Mouse (Mus musculus) midbrain, embryonic 14.5 days (tissue): ENCODE results near the gene Akap13. TPM values are rescaled to one million over a fixed set of nuclear protein-coding genes. Genes with fewer than 3 reads are reported as not detected.
"Not testable (repeated sequence)": the region's sequence is repeated elsewhere in the genome, so short reads cannot be mapped to it uniquely, and the experiment has no call there.

Experiments
- ATAC-seq: fragments of 200-750 bp; cut with Nextera tagmentation; 2 replicates; pipeline ENCODE4 v1.8.0; 2017; ENCODE audit warnings: moderate number of reproducible peaks, moderate library complexity; ENCODE audit not compliant: low FRiP score, low TSS enrichment
- DNase-seq: peaks from one replicate; pipeline ENCODE4 v3.0.0-alpha.2; 2015
- H3K27ac ChIP-seq: fragments of 300-500 bp; sonication (generic); replicated peaks from 2 replicates; pipeline ENCODE4 v1.5.1; 2014; ENCODE audit warnings: mild to moderate bottlenecking, low read depth, low read length, moderate library complexity
- H3K27me3 ChIP-seq: fragments of 300-500 bp; sonication (generic); 2 replicates; pipeline ENCODE4 v1.6.1; 2014; ENCODE audit warnings: low read length, control low read depth, mixed read lengths; ENCODE audit not compliant: control insufficient read depth, insufficient read depth
- H3K36me3 ChIP-seq: fragments of 300-500 bp; sonication (generic); 2 replicates; pipeline ENCODE4 v1.6.1; 2014; ENCODE audit warnings: low read length, control low read depth; ENCODE audit not compliant: control insufficient read depth, insufficient read depth
- H3K4me1 ChIP-seq: fragments of 300-500 bp; sonication (generic); 2 replicates; pipeline ENCODE4 v1.6.1; 2014; ENCODE audit warnings: mild to moderate bottlenecking, antibody characterized with exemption, low read length, control low read depth; ENCODE audit not compliant: control insufficient read depth, insufficient read depth
- H3K4me2 ChIP-seq: fragments of 300-500 bp; sonication (generic); 2 replicates; pipeline ENCODE4 v1.6.1; 2014; ENCODE audit warnings: mild to moderate bottlenecking, low read length, moderate library complexity
- H3K4me3 ChIP-seq: fragments of 300-500 bp; sonication (generic); replicated peaks from 2 replicates; pipeline ENCODE4 v1.5.1; 2014; ENCODE audit warnings: low read depth, low read length
- H3K9ac ChIP-seq: fragments of 300-500 bp; sonication (generic); replicated peaks from 2 replicates; pipeline ENCODE4 v1.6.1; 2014; ENCODE audit warnings: mild to moderate bottlenecking, low read length, moderate library complexity
- H3K9me3 ChIP-seq: fragments of 300-500 bp; sonication (generic); 2 replicates; pipeline ENCODE4 v1.6.1; 2016; ENCODE audit warnings: low read length, control low read depth, mixed read lengths; ENCODE audit not compliant: control insufficient read depth
- WGBS: fragments of 180-500 bp; shearing (Covaris S2); extraction: QIAGEN DNeasy Blood & Tissue Kit; methylation state at CpG from one replicate; pipeline ENCODE4 v1.1.7; 2014; 5-methylcytosine and 5-hydroxymethylcytosine counted together
- polyA plus RNA-seq: library from polyadenylated mRNA; unstranded; fragments of >200 nt; fragmentation: Nextera tagmentation; extraction: Ambion mirVana; gene quantifications from 2 replicates; pipeline ENCODE4 v1.2.1, GENCODE M21; 2014

Gene Akap13
- polyA plus RNA-seq, 1 experiment from 2014 or later: 18.9 TPM

GRCm38 (mm10) chr7:75612000-75612682, 156.8 kb downstream of the Akap13 start:
- WGBS: 84% methylated on average over 13 of the region's 13 CpGs
- no peaks in the 10 kb centered on the region for H3K4me1 ChIP-seq
- H3K9me3 ChIP-seq: no peaks in the 10 kb centered on the region
- no peak overlapping the region for H3K27ac ChIP-seq
- no peaks in the 10 kb centered on the region for H3K27me3 ChIP-seq
- H3K9ac ChIP-seq: no peak overlapping the region
- peaks cover 15% of the 10 kb centered on the region; the same call in 1 of the 2 replicates for H3K36me3 ChIP-seq
- ATAC-seq (no peak), DNase-seq (peak; percentile 8)
- H3K4me3 ChIP-seq: no peak overlapping the region
- no peak overlapping the region for H3K4me2 ChIP-seq

DNA sequence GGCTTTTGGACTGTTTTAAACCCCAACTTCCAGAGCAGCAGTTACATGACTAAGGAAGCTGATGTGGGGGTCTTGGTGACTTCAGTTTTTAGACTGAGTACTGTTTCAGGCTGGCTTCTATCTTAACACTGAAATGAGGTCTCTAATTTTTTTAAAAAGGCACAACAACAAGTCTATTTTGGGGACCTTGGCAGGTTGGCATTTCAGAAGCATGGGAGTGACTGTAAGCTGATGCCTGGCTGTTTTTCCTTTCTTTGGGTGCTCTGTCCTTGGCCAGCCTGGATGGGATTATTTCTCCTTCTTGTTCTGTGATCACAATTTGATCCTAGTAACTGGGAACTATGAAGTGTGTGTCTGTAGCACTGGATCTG, 157.3 kb downstream of the Akap13 start:
- Histone ChIP-seq H3K27ac (no peak overlapping the region), H3K4me1 (no peaks in the 10 kb centered on the region), H3K4me2 (no peak overlapping the region), H3K4me3 (no peak overlapping the region), H3K9ac (no peak overlapping the region), H3K27me3 (no peaks in the 10 kb centered on the region), H3K36me3 (peaks cover 15% of the 10 kb centered on the region; the same call in 1 of the 2 replicates), H3K9me3 (no peaks in the 10 kb centered on the region)
- no peak for DNase-seq
- no peak for ATAC-seq

DNA sequence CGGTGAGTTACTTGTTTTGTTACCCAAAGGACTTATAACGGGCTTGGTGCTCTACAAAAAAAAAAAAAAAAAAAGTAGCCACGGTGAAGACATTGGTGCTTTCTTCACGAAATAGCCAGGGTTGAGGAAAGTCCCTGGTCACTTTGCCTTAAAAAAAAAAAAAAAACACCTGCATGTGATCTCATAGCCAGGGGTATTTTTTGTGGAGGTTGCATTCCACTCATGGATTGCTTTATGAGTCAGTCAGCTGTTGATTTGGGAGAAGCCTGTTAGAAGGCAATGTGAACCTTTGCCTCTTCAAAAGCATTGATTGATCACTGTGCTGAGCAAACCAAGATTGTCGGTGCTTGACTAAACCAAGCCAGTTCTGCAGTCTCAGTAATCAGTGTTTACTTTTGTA, 157.9 kb downstream of the Akap13 start:
- WGBS: 79% methylated on average over 5 of the region's 5 CpGs
- H3K27ac ChIP-seq: no peak overlapping the region
- H3K9me3 ChIP-seq: no peaks in the 10 kb centered on the region
- ATAC-seq: no peak
- no peaks in the 10 kb centered on the region for H3K4me1 ChIP-seq
- H3K4me3 ChIP-seq: no peak overlapping the region
- H3K9ac ChIP-seq: no peak overlapping the region
- no peaks in the 10 kb centered on the region for H3K27me3 ChIP-seq
- no peak overlapping the region for H3K4me2 ChIP-seq
- DNase-seq: no peak
- peaks cover 15% of the 10 kb centered on the region; the same call in 1 of the 2 replicates for H3K36me3 ChIP-seq

- WGBS: 98% methylated on average over 8 of the region's 8 CpGs
Measured at GRCm38 (mm10) chr7:75614826-75615225, 159.5 kb downstream of the Akap13 start.

GRCm38 (mm10) chr7:75617246-75617645, 161.9 kb downstream of the Akap13 start:
- not testable (repeated sequence) for H3K9ac ChIP-seq, ATAC-seq, H3K36me3 ChIP-seq, H3K4me1 ChIP-seq, H3K27me3 ChIP-seq, H3K9me3 ChIP-seq, DNase-seq, H3K4me2 ChIP-seq, H3K27ac ChIP-seq, H3K4me3 ChIP-seq
- WGBS: 93% methylated on average over 4 of the region's 4 CpGs

More at GRCm38 (mm10) chr7:75614826-75615225, 159.5 kb downstream of the Akap13 start:
- H3K4me3 ChIP-seq: no peak overlapping the region
- no peak overlapping the region for H3K4me2 ChIP-seq
- no peak for ATAC-seq
- no peaks in the 10 kb centered on the region for H3K9me3 ChIP-seq
- H3K36me3 ChIP-seq: peaks cover 10% of the 10 kb centered on the region; the same call in 1 of the 2 replicates
- no peaks in the 10 kb centered on the region for H3K4me1 ChIP-seq
- no peak overlapping the region for H3K27ac ChIP-seq
- no peaks in the 10 kb centered on the region for H3K27me3 ChIP-seq
- no peak for DNase-seq
- no peak overlapping the region for H3K9ac ChIP-seq

GRCm38 (mm10) chr7:75618699-75619098, 163.4 kb downstream of the Akap13 start:
- no peak overlapping the region for H3K4me3 ChIP-seq
- no peak overlapping the region for H3K4me2 ChIP-seq
- no peak for ATAC-seq
- no peak overlapping the region for H3K9ac ChIP-seq
- no peaks in the 10 kb centered on the region for H3K9me3 ChIP-seq
- 85% methylated on average over 3 of the region's 3 CpGs for WGBS
- no peak overlapping the region for H3K27ac ChIP-seq
- H3K4me1 ChIP-seq: no peaks in the 10 kb centered on the region
- no peaks in the 10 kb centered on the region for H3K36me3 ChIP-seq
- DNase-seq: no peak
- H3K27me3 ChIP-seq: no peaks in the 10 kb centered on the region

DNA sequence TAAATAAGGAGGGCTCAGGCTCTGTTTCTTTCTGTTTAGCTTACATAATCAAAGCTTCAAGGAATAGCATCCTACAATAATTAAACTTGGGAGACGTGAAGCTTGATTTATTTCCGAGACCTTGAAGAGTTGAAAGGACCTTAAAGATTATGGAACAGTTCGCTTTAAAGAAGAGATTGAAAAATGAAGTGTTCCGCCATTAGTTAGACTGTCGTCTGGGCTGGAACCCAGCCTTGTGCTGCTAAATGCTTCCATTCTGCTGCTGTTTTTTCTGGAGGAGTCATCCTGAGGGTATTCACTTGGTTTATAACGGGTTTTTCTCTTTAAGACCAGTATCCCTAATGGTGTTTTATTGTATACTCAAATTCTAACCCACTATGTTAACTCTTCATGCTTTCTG, 164.5 kb downstream of the Akap13 start:
- WGBS: 84% methylated on average over 6 of the region's 6 CpGs
- Histone ChIP-seq H3K9me3 (no peaks in the 10 kb centered on the region), H3K4me1 (no peaks in the 10 kb centered on the region), H3K4me2 (no peak overlapping the region), H3K27ac (no peak overlapping the region), H3K27me3 (no peaks in the 10 kb centered on the region), H3K4me3 (no peak overlapping the region), H3K9ac (no peak overlapping the region), H3K36me3 (no peaks in the 10 kb centered on the region)
- no peak for ATAC-seq
- no peak for DNase-seq

DNA sequence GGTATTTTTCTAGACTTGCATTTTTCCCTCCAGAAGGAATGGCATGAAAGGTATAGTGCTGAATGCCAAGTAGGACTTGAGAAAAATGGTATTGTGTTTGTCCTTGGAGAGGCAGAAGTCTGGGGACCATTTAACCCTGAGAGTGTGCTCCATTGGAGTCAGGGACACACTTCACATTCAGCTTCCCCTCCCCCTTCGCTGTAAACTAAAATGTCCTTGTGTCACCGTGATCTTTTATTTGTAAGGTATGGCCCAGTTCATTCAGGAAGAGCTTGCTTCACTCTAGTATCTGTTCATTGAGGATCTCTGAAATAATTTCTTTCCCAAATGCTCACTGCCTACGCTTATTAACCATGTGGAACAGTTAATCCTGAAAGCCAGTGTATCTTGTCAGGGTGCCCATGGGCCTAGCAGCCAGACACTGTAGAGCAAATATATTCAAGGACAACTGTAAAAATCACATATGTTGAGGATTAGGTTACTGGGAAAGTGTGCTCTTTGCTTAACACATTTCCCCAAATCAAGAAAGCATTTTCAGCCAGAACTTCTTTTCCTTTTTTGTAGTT, 165.1 kb downstream of the Akap13 start:
- Histone ChIP-seq H3K4me2 (no peak overlapping the region), H3K4me3 (no peak overlapping the region), H3K27ac (no peak overlapping the region), H3K36me3 (no peaks in the 10 kb centered on the region), H3K9me3 (no peaks in the 10 kb centered on the region), H3K9ac (no peak overlapping the region), H3K4me1 (no peaks in the 10 kb centered on the region), H3K27me3 (no peaks in the 10 kb centered on the region)
- 81% methylated on average over 3 of the region's 3 CpGs for WGBS
- ATAC-seq (no peak), DNase-seq (no peak)

DNA sequence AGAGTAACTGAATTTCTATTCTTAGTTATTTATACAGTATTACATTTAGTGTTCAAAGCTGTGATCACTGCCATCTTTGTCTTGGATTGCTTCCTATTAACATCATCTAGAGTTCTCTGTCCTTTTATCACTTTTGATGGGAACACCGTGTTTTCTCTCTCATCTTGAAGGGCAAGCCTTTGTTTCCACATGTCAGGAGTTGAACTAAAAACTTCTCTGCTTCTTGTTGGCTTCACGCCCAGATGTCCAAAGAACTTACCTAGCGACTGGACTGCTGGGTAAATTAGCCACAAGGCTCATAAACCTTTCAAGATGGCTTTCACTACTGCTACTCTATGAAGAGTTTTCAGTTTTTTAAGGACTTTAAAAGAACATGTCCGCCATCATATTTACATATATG, 165.6 kb downstream of the Akap13 start:
- DNase-seq (no peak), ATAC-seq (no peak)
- H3K36me3 ChIP-seq: no peaks in the 10 kb centered on the region
- no peak overlapping the region for H3K4me2 ChIP-seq
- H3K4me3 ChIP-seq: no peak overlapping the region
- no peaks in the 10 kb centered on the region for H3K4me1 ChIP-seq
- no peaks in the 10 kb centered on the region for H3K27me3 ChIP-seq
- 83% methylated on average over 4 of the region's 4 CpGs for WGBS
- H3K9me3 ChIP-seq: no peaks in the 10 kb centered on the region
- no peak overlapping the region for H3K9ac ChIP-seq
- no peak overlapping the region for H3K27ac ChIP-seq
